Mouse (Mus musculus) myocyte (in vitro differentiated cells): ENCODE measurements around the gene Slc29a2. TPM values are rescaled to one million over a fixed set of nuclear protein-coding genes. Genes with fewer than 3 reads are reported as not detected.

Experiments used
- H3K27me3 ChIP-seq: one replicate; pipeline ENCODE4 v1.6.1; 2011; ENCODE audit not compliant: control insufficient read depth, insufficient read depth, insufficient read length
- H3K36me3 ChIP-seq: one replicate; pipeline ENCODE4 v1.6.1; 2011; ENCODE audit not compliant: control insufficient read depth, insufficient read depth
- H3K4me2 ChIP-seq: one replicate; pipeline ENCODE4 v1.6.1; 2011; ENCODE audit warnings: low read depth, control low read depth
- H3K4me3 ChIP-seq: one replicate; pipeline ENCODE4 v1.5.1; 2011; ENCODE audit warnings: mild to moderate bottlenecking, control low read depth, moderate library complexity
- H3K79me2 ChIP-seq: one replicate; pipeline ENCODE4 v1.6.1; 2011; ENCODE audit not compliant: control insufficient read depth, insufficient read depth
- H3ac ChIP-seq: one replicate; pipeline ENCODE4 v1.6.1; 2011; ENCODE audit not compliant: control insufficient read depth, insufficient read length
- CEBPB ChIP-seq: IDR thresholded peaks from 2 replicates; pipeline ENCODE4 v1.6.1; 2011; ENCODE audit warnings: mild to moderate bottlenecking, moderate library complexity; ENCODE audit not compliant: poor library complexity, insufficient read depth, severe bottlenecking
- E2F4 ChIP-seq: IDR thresholded peaks from one replicate; pipeline ENCODE4 v1.6.1; 2011; ENCODE audit warnings: mild to moderate bottlenecking, control low read depth, moderate library complexity; ENCODE audit not compliant: insufficient read depth
- MAX ChIP-seq: IDR thresholded peaks from one replicate; pipeline ENCODE4 v1.6.1; 2011; ENCODE audit warnings: low read depth, mild to moderate bottlenecking, control low read depth
- MYOD1 ChIP-seq, 3 experiments: IDR thresholded peaks; one replicate each; pipeline ENCODE4 v1.6.1; 2011; ENCODE audit warnings: control low read depth in 2 of 3, low read depth in 2 of 3, mild to moderate bottlenecking in 2 of 3, moderate library complexity in 1 of 3; ENCODE audit not compliant: insufficient read length in 2 of 3, control insufficient read depth in 1 of 3
- MYOG ChIP-seq, 3 experiments: IDR thresholded peaks; one replicate each; pipeline ENCODE4 v1.6.1; 2011; ENCODE audit warnings: control low read depth in 2 of 3, low read depth in 2 of 3, mild to moderate bottlenecking in 2 of 3; ENCODE audit not compliant: insufficient read length in 2 of 3, control insufficient read depth in 1 of 3, insufficient read depth in 1 of 3
- POLR2A ChIP-seq: IDR thresholded peaks from one replicate; pipeline ENCODE4 v1.6.1; 2011; ENCODE audit warnings: low read depth, mild to moderate bottlenecking, control low read depth, moderate library complexity; ENCODE audit not compliant: insufficient read length
- POLR2AphosphoS2 ChIP-seq: IDR thresholded peaks from one replicate; pipeline ENCODE4 v1.6.1; 2011; ENCODE audit warnings: low read depth, control low read depth; ENCODE audit not compliant: insufficient read length
- REST ChIP-seq: IDR thresholded peaks from one replicate; pipeline ENCODE4 v1.6.1; 2011; ENCODE audit warnings: mild to moderate bottlenecking, control low read depth, moderate library complexity; ENCODE audit not compliant: insufficient read depth, insufficient read length
- SRF ChIP-seq: IDR thresholded peaks from one replicate; pipeline ENCODE4 v1.6.1; 2011; ENCODE audit warnings: low read depth; ENCODE audit not compliant: control insufficient read depth, insufficient read length
- TCF12 ChIP-seq: IDR thresholded peaks from one replicate; pipeline ENCODE4 v1.6.1; 2011; ENCODE audit warnings: mild to moderate bottlenecking, control low read depth; ENCODE audit not compliant: poor library complexity, insufficient read depth, severe bottlenecking
- TCF3 ChIP-seq: IDR thresholded peaks from one replicate; pipeline ENCODE4 v1.6.1; 2011; ENCODE audit warnings: low read depth, control low read depth; ENCODE audit not compliant: insufficient read length
- USF1 ChIP-seq: IDR thresholded peaks from one replicate; pipeline ENCODE4 v1.6.1; 2011; ENCODE audit warnings: low read depth, mild to moderate bottlenecking, control low read depth, moderate library complexity
- polyA plus RNA-seq: library from polyadenylated mRNA; unstranded; fragments of >200 nt; fragmentation: generic; extraction: Trizol; gene quantifications from one replicate; pipeline ENCODE4 v1.2.1, GENCODE M21; 2012; ENCODE audit warnings: missing spikeins

Gene Slc29a2
- polyA plus RNA-seq, 1 experiment = 8.7 TPM

DNA sequence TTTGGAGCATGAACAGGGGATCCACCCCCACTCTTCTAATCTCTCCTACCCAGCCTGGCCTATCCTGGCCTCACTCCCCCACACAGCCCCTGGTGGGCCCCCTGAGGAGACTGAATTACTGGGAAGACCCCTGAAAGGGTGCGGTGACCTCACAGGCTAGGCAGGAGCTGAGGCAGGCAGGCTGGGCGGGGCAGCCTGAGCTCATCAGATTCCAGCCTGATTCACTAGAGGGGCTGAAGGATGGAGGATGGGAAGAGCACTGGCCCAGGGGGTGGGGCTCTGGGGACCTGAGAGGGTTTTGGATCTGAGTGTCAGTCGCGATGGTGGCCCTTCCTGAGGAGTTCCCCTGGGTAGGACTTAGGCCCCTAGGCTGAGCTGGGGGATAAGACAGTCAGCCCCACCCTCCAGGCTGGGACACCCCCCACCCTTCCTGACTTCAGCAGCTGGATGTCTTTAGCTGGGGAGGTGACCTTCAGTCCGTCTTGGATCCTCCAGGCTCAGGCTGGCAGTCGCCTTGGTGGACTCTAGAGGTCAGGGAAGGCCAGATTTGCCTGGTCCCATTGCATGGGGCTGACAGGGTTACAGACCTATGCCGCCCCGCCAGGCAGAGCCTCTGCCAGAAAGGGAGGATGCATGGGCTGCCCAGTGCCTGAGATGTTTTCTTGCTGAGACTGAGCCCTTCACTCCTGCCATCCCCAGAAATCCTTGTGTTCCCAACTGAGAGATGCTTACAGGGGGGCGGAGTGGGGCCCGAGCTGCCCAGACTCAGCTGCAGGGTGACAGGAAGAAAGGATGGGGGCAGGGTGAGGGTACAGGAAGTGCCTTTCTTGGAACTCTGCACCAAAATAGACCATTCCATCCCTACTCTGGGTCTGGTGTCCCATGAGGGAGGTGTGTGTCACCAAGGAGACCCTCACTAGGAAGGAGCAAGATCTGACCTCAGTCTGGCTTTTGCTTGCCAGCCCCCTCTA is 35.4 kb downstream of the Slc29a2 start:
- H3K27me3 ChIP-seq = no peaks in the 10 kb centered on the region
- H3K4me2 ChIP-seq = peak overlapping the region; percentile 45
- TF ChIP-seq E2F4 (no peak), MYOD1 (IDR thresholded peaks at IDR 0.05; ENCODE audit: control insufficient read depth in 1 of 3, insufficient read length in 2 of 3, low read depth in 2 of 3) (no peak), REST (no peak), CEBPB (no peak), TCF12 (no peak), TCF3 (no peak), SRF (no peak), POLR2AphosphoS2 (peak; percentile 82), POLR2A (peak; percentile 43), USF1 (no peak), MYOG (IDR thresholded peaks at IDR 0.05; ENCODE audit: control insufficient read depth in 1 of 3, insufficient read depth in 1 of 3, insufficient read length in 2 of 3, low read depth in 2 of 3) (no peak), MAX (no peak)
- H3K79me2 ChIP-seq = peaks cover 4% of the 10 kb centered on the region
- peaks cover 24% of the 10 kb centered on the region for H3K36me3 ChIP-seq
- no peak overlapping the region for H3K4me3 ChIP-seq
- H3ac ChIP-seq = no peak overlapping the region

DNA sequence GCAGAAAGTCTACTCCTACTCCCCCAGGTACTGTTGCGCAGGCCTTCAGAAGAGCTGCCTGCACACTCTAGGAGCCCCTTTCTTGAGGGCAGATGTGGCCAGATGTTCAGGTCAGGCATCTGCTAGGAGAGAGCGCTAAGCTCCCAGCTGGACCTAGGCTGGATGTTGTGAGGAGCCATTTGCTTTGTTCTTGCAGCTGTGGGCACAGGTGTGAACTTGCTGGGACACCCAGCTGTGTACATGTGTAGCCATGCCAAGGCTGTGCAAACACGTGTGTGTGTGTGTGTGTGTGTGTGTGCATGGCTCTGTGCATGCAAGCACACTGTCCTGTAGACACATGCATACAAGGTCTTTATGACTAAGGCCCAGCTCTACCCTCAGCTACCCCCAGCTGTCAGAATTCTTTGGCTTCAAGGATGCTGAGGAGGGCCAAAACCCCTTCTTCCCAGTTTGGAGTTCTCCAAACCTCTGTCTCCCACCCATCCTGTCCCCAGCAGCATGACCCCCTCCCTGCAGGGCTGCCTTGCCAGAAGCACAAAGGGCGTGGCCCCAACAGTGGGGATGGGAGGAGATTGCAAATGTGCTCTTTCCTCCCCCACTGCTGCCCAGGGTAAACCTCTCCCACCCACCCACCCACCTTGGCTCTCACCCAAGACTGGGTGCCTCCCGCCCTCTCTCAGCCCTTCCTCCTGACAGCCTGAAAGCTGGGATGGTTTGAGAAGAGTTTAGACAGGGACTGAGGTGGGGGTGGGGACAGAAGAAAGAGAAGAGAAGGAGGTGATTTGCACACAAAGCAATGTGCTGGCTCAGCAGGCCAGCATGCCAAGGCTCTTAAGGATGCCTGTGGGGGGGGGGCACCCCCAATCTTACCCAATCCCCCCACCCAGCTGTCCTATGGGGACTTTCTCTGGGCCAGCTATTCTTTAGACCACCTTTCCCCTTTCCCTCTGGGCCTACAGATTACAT is 37.0 kb downstream of the Slc29a2 start:
- TF ChIP-seq REST = no peak
- no peak for TF ChIP-seq MYOG (IDR thresholded peaks at IDR 0.05; ENCODE audit: control insufficient read depth in 1 of 3, insufficient read depth in 1 of 3, insufficient read length in 2 of 3, low read depth in 2 of 3)
- no peak for TF ChIP-seq MAX
- TF ChIP-seq SRF = no peak
- peak; percentile 71 for TF ChIP-seq POLR2A
- peak; percentile 90 for TF ChIP-seq POLR2AphosphoS2
- no peak for TF ChIP-seq TCF12
- no peaks in the 10 kb centered on the region for H3K27me3 ChIP-seq
- H3ac ChIP-seq = no peak overlapping the region
- no peaks in the 10 kb centered on the region for H3K79me2 ChIP-seq
- H3K36me3 ChIP-seq = peaks cover 9% of the 10 kb centered on the region
- H3K4me3 ChIP-seq = no peak overlapping the region
- H3K4me2 ChIP-seq = peak overlapping the region; percentile 72

DNA sequence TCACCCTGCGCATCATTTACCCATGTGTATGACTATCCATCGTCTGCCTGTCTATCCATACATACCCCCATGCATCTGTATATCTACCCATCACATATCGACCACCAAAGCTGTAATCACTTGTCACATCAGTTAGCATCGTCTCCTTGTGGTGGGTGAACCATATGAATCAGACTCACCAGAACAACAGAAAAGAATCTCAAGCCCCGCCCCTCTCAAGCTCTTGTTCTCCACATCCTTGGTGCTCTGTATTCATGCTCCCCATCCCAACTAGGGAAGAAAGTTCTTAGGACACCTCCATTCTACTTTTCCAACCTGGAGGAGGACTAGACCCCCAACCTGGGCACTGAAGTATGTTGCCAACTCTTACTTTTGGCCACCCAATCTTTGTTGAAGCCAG is 38.4 kb downstream of the Slc29a2 start:
- Histone ChIP-seq H3K27me3 (no peaks in the 10 kb centered on the region), H3K79me2 (no peaks in the 10 kb centered on the region), H3K4me2 (peak overlapping the region; percentile 72), H3K36me3 (no peaks in the 10 kb centered on the region), H3ac (no peak overlapping the region), H3K4me3 (no peak overlapping the region)
- TF ChIP-seq TCF3 = no peak
- TF ChIP-seq USF1 = no peak
- no peak for TF ChIP-seq MYOG (IDR thresholded peaks at IDR 0.05; ENCODE audit: control insufficient read depth in 1 of 3, insufficient read depth in 1 of 3, insufficient read length in 2 of 3, low read depth in 2 of 3)
- no peak for TF ChIP-seq CEBPB
- TF ChIP-seq SRF = no peak
- no peak for TF ChIP-seq REST
- TF ChIP-seq POLR2AphosphoS2 = no peak
- TF ChIP-seq POLR2A = no peak
- TF ChIP-seq MYOD1 (IDR thresholded peaks at IDR 0.05; ENCODE audit: control insufficient read depth in 1 of 3, insufficient read length in 2 of 3, low read depth in 2 of 3) = no peak
- no peak for TF ChIP-seq E2F4

GRCm38 (mm10) chr19:5062446-5062845 is 38.8 kb downstream of the Slc29a2 start:
- Histone ChIP-seq H3K4me3 (no peak overlapping the region), H3K36me3 (no peaks in the 10 kb centered on the region), H3K79me2 (no peaks in the 10 kb centered on the region), H3K4me2 (peak overlapping the region; percentile 72), H3ac (no peak overlapping the region), H3K27me3 (no peaks in the 10 kb centered on the region)
- TF ChIP-seq MYOG (IDR thresholded peaks at IDR 0.05; ENCODE audit: control insufficient read depth in 1 of 3, insufficient read depth in 1 of 3, insufficient read length in 2 of 3, low read depth in 2 of 3) (no peak), TCF3 (no peak), POLR2AphosphoS2 (peak; percentile 53), SRF (no peak), TCF12 (no peak), CEBPB (peak; percentile 38; the same call in 1 of the 2 replicates), USF1 (no peak), POLR2A (peak; percentile 34)
